Mouse (Mus musculus): ENCODE measurements around the gene Gtpbp1. TPM values are rescaled to one million over a fixed set of nuclear protein-coding genes. Genes with fewer than 3 reads are reported as not detected.

Gtpbp1 gene
- polyA plus RNA-seq, 1 experiment from 2014 or later, result 25.3 TPM

Other genes with a start within 250 kb of the Gtpbp1 start
- 83.0 and 95.1 TPM in 2 replicates for gene Csnk1e, start 235.3 kb upstream of the Gtpbp1 start, polyA plus RNA-seq (2014; fragmentation: Nextera tagmentation; extraction: Ambion mirVana)
- gene Kcnj4, start 185.6 kb upstream of the Gtpbp1 start, polyA plus RNA-seq (2014; fragmentation: Nextera tagmentation; extraction: Ambion mirVana), result 0.20 TPM in 1 of 2 replicates, not detected in the other
- 42.2 and 54.1 TPM in 2 replicates for gene Kdelr3, start 174.4 kb upstream of the Gtpbp1 start, polyA plus RNA-seq (2014; fragmentation: Nextera tagmentation; extraction: Ambion mirVana)
- 49.1 and 57.6 TPM in 2 replicates for gene Ddx17, start 144.1 kb upstream of the Gtpbp1 start, polyA plus RNA-seq (2014; fragmentation: Nextera tagmentation; extraction: Ambion mirVana)
- 1.8 TPM in 2 replicates for gene Dmc1, start 85.7 kb upstream of the Gtpbp1 start, polyA plus RNA-seq (2014; fragmentation: Nextera tagmentation; extraction: Ambion mirVana)
- 0.66 and 2.0 TPM in 2 replicates for gene Fam227a, start 31.9 kb upstream of the Gtpbp1 start, polyA plus RNA-seq (2014; fragmentation: Nextera tagmentation; extraction: Ambion mirVana)
- gene Cby1, start 31.6 kb upstream of the Gtpbp1 start, polyA plus RNA-seq (2014; fragmentation: Nextera tagmentation; extraction: Ambion mirVana), result 47.6 and 48.7 TPM in 2 replicates
- gene Tomm22, start 20.0 kb upstream of the Gtpbp1 start, polyA plus RNA-seq (2014; fragmentation: Nextera tagmentation; extraction: Ambion mirVana), result 233 and 237 TPM in 2 replicates
- 17.5 and 18.2 TPM in 2 replicates for gene Josd1, start 2.9 kb upstream of the Gtpbp1 start, polyA plus RNA-seq (2014; fragmentation: Nextera tagmentation; extraction: Ambion mirVana)
- gene Sun2, start 51.7 kb downstream of the Gtpbp1 start, polyA plus RNA-seq (2014; fragmentation: Nextera tagmentation; extraction: Ambion mirVana), result 6.7 and 7.7 TPM in 2 replicates
- 36.0 and 40.9 TPM in 2 replicates for gene Dnal4, start 87.0 kb downstream of the Gtpbp1 start, polyA plus RNA-seq (2014; fragmentation: Nextera tagmentation; extraction: Ambion mirVana)
- gene Nptxr, start 113.9 kb downstream of the Gtpbp1 start, polyA plus RNA-seq (2014; fragmentation: Nextera tagmentation; extraction: Ambion mirVana), result 0.70 and 1.3 TPM in 2 replicates
- 0.54 TPM in 1 of 2 replicates, not detected in the other for gene Npcd, start 143.4 kb downstream of the Gtpbp1 start, polyA plus RNA-seq (2014; fragmentation: Nextera tagmentation; extraction: Ambion mirVana)
- gene Cbx6, start 143.8 kb downstream of the Gtpbp1 start, polyA plus RNA-seq (2014; fragmentation: Nextera tagmentation; extraction: Ambion mirVana), result 23.1 and 33.0 TPM in 2 replicates
- 12.9 and 13.3 TPM in 2 replicates for gene Apobec3, start 200.8 kb downstream of the Gtpbp1 start, polyA plus RNA-seq (2014; fragmentation: Nextera tagmentation; extraction: Ambion mirVana)